Mouse (Mus musculus) lung, postnatal 0 days (tissue): ENCODE measurements around the gene Slc35e3. TPM values are rescaled to one million over a fixed set of nuclear protein-coding genes. Genes with fewer than 3 reads are reported as not detected.
"Not testable (repeated sequence)": the region's sequence is repeated elsewhere in the genome, so short reads cannot be mapped to it uniquely, and the experiment has no call there.

Source experiments
- ATAC-seq: fragments of 200-750 bp; cut with Nextera tagmentation; 2 replicates; pipeline ENCODE4 v1.8.0; 2017; ENCODE audit warnings: moderate library complexity
- DNase-seq: peaks from one replicate; pipeline ENCODE4 v3.0.0-alpha.2; 2016; ENCODE audit warnings: low spot score
- H3K27ac ChIP-seq: fragments of 300-500 bp; sonication (generic); 2 replicates; pipeline ENCODE4 v1.5.1; 2014; ENCODE audit warnings: antibody characterized with exemption, mild to moderate bottlenecking, low read length, mixed read lengths
- H3K27me3 ChIP-seq: fragments of 300-500 bp; sonication (generic); replicated peaks from 2 replicates; pipeline ENCODE4 v1.6.1; 2014; ENCODE audit warnings: low read length, mixed read lengths; ENCODE audit not compliant: insufficient read depth
- H3K36me3 ChIP-seq: fragments of 300-500 bp; sonication (generic); 2 replicates; pipeline ENCODE4 v1.6.1; 2014; ENCODE audit warnings: low read length, mixed read lengths; ENCODE audit not compliant: insufficient read depth
- H3K4me1 ChIP-seq: fragments of 300-500 bp; sonication (generic); 2 replicates; pipeline ENCODE4 v1.6.1; 2014; ENCODE audit warnings: antibody characterized with exemption, low read depth, low read length, mixed read lengths; ENCODE audit not compliant: insufficient read depth
- H3K4me2 ChIP-seq: fragments of 300-500 bp; sonication (generic); replicated peaks from 2 replicates; pipeline ENCODE4 v1.6.1; 2014; ENCODE audit warnings: low read depth, mild to moderate bottlenecking, low read length, moderate library complexity, mixed read lengths
- H3K4me3 ChIP-seq: fragments of 300-500 bp; sonication (generic); 2 replicates; pipeline ENCODE4 v1.5.1; 2014; ENCODE audit warnings: low read depth, low read length
- H3K9ac ChIP-seq: fragments of 300-500 bp; sonication (generic); replicated peaks from 2 replicates; pipeline ENCODE4 v1.6.1; 2014; ENCODE audit warnings: low read depth, mild to moderate bottlenecking
- H3K9me3 ChIP-seq: fragments of 300-500 bp; sonication (generic); 2 replicates; pipeline ENCODE4 v1.6.1; 2016; ENCODE audit warnings: low read length, mixed read lengths
- CTCF ChIP-seq: IDR thresholded peaks from 2 replicates; pipeline ENCODE4 v1.5.1; 2016; ENCODE audit warnings: antibody characterized with exemption, mild to moderate bottlenecking
- EP300 ChIP-seq: IDR thresholded peaks from 2 replicates; pipeline ENCODE4 v1.6.1; 2016; ENCODE audit warnings: antibody characterized with exemption, mild to moderate bottlenecking, control low read depth
- WGBS: fragments of 180-500 bp; shearing (Covaris S2); extraction: QIAGEN DNeasy Blood & Tissue Kit; methylation state at CpG from one replicate; pipeline ENCODE4 v1.1.7; 2014; 5-methylcytosine and 5-hydroxymethylcytosine counted together
- polyA plus RNA-seq: library from polyadenylated mRNA; unstranded; fragments of >200 nt; fragmentation: Nextera tagmentation; extraction: Ambion mirVana; gene quantifications from 2 replicates; pipeline ENCODE4 v1.2.1, GENCODE M21; 2015

Gene Slc35e3
- polyA plus RNA-seq, 1 experiment from 2014 or later: 17.2 TPM

DNA sequence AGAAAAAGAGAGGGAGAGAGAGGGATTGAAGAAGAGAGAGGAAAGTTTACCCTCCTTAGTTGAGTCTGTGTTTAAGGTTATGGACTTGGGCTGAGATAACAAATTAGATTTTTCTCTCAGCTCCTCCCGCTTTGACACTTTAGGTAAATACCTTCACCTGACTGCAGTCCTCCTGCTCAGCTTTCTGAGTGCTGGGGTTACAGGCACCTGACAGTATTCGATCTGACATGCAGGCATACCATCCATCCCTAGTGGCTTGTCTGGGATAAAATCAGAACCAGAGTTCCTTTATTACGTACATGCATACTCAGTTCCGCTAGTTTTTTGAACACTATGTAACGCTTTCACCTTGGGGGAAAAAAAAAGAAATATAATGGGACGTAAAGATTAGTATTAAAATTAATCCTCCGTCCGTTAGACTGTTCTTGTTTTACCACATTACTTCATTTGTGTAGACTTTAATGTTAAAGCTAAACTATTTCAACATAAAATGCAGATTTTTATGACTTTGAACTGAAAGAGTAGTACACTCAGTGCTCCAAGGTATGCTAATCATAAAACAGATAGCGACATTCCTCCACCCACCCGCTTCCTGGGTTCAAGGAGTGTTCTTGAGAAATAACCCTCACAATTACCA, 3.0 kb upstream of the Slc35e3 start:
- Histone ChIP-seq H3K4me3 (no peak overlapping the region), H3K9me3 (no peaks in the 10 kb centered on the region), H3K36me3 (peaks cover 10% of the 10 kb centered on the region; the same call in 1 of the 2 replicates), H3K9ac (no peak overlapping the region), H3K4me1 (no peaks in the 10 kb centered on the region), H3K27me3 (no peaks in the 10 kb centered on the region), H3K4me2 (no peak overlapping the region), H3K27ac (no peak overlapping the region)
- TF ChIP-seq EP300 (no peak), CTCF (no peak)
- no peak for DNase-seq
- no peak for ATAC-seq
- 96% methylated on average over 10 of the region's 10 CpGs for WGBS

DNA sequence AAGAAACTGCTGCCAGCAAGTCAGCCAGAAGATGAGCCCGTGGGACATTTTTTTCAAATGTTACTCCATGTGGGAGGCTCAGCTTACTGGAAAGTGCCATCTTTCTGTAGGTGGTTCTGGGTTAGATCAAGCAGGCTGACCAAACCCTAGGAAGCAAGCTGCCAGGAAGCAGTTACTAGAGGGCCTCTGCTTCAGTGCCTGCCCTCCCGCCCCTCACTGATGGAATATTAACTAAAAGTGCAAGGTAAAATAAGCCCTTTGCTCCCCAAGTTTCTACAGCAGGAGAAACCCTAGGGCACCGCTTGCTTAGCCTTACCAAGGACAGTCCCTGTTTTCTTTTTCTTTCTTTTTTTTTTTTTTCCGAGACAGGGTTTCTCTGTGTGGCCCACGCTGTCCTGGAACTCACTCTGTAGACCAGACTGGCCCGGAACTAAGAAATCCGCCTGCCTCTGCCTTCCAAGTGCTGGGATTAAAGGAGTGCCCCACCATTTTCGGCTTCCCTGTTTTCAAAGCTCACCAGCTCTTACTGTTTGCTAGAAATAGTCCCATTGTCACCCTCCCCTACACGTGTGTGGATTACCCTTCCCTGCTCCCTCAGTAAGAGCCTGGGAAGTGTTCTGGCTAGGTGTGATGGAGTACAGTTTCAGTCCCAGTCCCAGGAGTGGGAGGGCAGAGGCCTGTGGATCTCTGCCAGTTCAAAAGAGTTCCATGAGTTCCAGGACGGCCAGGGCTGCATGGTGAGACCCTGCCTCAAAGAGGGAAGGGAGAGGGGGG, 2.3 kb upstream of the Slc35e3 start:
- DNase-seq (no peak), ATAC-seq (no peak)
- peaks cover 10% of the 10 kb centered on the region; the same call in 1 of the 2 replicates for H3K36me3 ChIP-seq
- no peaks in the 10 kb centered on the region for H3K27me3 ChIP-seq
- H3K4me3 ChIP-seq: no peak overlapping the region
- H3K27ac ChIP-seq: no peak overlapping the region
- TF ChIP-seq CTCF: no peak
- TF ChIP-seq EP300: no peak
- 90% methylated on average over 10 of the region's 10 CpGs for WGBS
- H3K4me2 ChIP-seq: no peak overlapping the region
- no peak overlapping the region for H3K9ac ChIP-seq
- no peaks in the 10 kb centered on the region for H3K4me1 ChIP-seq
- H3K9me3 ChIP-seq: no peaks in the 10 kb centered on the region

DNA sequence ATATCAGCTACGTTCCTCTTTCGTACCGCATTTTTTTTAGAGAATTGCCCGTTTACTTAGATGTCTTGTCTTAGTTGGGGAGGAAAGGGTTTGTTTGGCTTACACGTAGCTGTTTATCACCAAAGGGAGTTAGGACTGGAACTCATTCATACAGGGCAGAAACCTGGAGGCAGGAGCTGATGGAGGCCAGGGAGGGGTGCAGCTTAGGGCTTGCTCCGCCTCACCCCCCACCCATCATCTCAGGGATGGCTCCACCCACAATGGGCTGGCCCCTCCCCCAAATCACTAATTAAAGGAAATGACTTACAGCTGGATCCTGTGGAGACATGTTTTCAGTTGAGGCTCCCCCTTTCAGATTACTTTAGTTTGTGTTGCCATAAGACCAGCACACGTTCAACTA, 1.5 kb upstream of the Slc35e3 start:
- DNase-seq (no peak), ATAC-seq (no peak)
- H3K9me3 ChIP-seq: no peaks in the 10 kb centered on the region
- TF ChIP-seq EP300 (no peak), CTCF (no peak)
- no peak overlapping the region for H3K27ac ChIP-seq
- no peaks in the 10 kb centered on the region for H3K27me3 ChIP-seq
- no peak overlapping the region for H3K9ac ChIP-seq
- H3K4me1 ChIP-seq: no peaks in the 10 kb centered on the region
- no peak overlapping the region for H3K4me3 ChIP-seq
- H3K36me3 ChIP-seq: peaks cover 10% of the 10 kb centered on the region; the same call in 1 of the 2 replicates
- WGBS: 89% methylated on average over 7 of the region's 7 CpGs
- H3K4me2 ChIP-seq: no peak overlapping the region

DNA sequence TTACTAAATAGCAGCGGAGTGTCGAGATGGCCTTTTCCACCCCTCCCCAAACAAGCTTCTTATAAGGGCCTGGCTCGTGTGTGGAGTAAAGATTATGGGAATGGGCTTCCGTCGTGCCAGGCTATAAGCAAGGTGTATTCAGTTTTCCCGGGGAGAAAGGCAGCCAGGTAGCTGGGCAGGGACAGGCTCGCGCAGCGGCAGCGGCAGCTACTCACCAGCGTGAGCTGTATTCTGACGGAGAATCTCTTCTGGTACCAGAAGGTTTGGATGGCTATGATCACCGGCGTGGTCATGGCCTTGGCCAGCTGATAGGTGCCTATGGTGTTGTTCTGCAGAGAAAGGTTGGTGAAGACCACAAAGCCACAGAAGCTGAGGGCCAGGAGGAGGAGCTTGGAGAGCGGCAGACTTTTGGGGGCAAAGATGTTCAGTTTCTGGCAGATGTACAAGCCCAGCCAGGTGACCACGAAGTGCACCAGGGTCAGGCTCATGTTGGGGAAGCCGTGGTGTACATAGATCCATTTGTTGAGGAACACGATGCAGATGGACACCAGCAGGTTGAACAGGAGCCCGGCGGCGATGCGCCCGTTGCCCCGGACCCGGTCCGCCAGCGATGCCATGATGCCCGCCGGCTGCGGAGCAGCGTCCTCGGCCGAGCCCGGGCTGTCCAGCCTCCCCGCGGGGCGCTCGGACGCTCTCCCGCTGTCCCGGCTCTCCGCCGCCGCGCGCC, 432 bp downstream of the Slc35e3 start:
- peak overlapping the region; percentile 44 for H3K4me3 ChIP-seq
- not testable (repeated sequence) for DNase-seq, H3K4me1 ChIP-seq, H3K27me3 ChIP-seq, H3K9me3 ChIP-seq, H3K36me3 ChIP-seq, H3K27ac ChIP-seq
- peak overlapping the region; percentile 34 for H3K9ac ChIP-seq
- peak; percentile 10 for ATAC-seq
- peak overlapping the region; percentile 69 for H3K4me2 ChIP-seq
- 2% methylated on average over 16 of the region's 46 CpGs for WGBS

DNA sequence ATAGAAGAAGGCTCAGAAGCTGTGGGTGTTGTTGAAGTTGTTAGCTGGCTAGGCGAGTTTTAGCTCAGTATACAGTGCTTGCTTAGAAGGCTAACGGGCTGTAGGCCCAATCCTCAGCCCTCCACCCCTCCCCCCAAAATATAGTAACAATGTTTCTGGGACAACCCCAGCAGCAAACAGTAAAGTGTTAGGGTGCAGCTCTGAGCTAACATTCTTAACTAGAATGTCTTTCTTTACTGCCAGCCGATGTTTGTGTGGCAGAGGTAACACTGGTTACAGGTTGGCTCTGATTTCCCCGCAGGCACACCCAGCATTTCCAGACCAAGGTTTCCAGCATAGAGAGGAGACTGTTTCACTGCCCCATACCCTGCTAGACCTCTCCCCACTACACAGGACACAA, 2.2 kb downstream of the Slc35e3 start:
- H3K27ac ChIP-seq: peak overlapping the region; percentile 2
- ATAC-seq (peak; percentile 30), DNase-seq (peak; percentile 30)
- 56% methylated on average over 4 of the region's 4 CpGs for WGBS
- no peaks in the 10 kb centered on the region for H3K27me3 ChIP-seq
- no peaks in the 10 kb centered on the region for H3K36me3 ChIP-seq
- no peaks in the 10 kb centered on the region for H3K4me1 ChIP-seq
- no peak overlapping the region for H3K4me3 ChIP-seq
- peak overlapping the region; percentile 69; the same call in 1 of the 2 replicates for H3K4me2 ChIP-seq
- no peak for TF ChIP-seq CTCF
- 0 out of 2 replicates have a peak overlapping the region, but pooled peaks have one; percentile 9 for H3K9ac ChIP-seq
- H3K9me3 ChIP-seq: no peaks in the 10 kb centered on the region

DNA sequence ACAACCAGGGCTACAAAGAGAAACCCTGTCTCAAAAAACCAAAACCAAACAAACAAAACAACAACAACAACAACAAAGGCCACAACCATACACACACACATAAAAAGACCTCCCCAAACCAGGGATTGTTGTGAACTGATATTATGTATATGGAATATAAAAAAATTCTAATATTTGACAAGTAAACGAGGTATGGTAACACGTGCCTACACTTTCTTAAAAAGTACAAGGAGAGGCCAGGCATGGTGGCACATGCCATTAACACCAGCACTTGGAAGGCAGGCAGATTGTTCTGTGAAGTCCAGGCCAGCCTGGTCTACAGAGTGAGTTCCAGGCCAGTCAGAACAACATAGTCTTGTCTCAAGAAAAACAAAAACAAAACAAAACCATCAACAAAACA, 3.0 kb downstream of the Slc35e3 start:
- WGBS: 72% methylated on average over 2 of the region's 2 CpGs
- no peak overlapping the region for H3K4me2 ChIP-seq
- ATAC-seq: no peak
- H3K9me3 ChIP-seq: no peaks in the 10 kb centered on the region
- DNase-seq: no peak
- 0 out of 2 replicates have a peak overlapping the region, but pooled peaks have one; percentile 2 for H3K27ac ChIP-seq
- no peak for TF ChIP-seq EP300
- no peak for TF ChIP-seq CTCF
- H3K4me1 ChIP-seq: no peaks in the 10 kb centered on the region
- no peaks in the 10 kb centered on the region for H3K36me3 ChIP-seq
- H3K27me3 ChIP-seq: no peaks in the 10 kb centered on the region
- no peak overlapping the region for H3K9ac ChIP-seq
- H3K4me3 ChIP-seq: no peak overlapping the region
